Mouse (Mus musculus) lung, postnatal 4 days (tissue): ENCODE data around the gene Rpp21.
A peak's percentile ranks its signal among the peaks of the same experiment; 100 is the strongest.

Experiments
- DNase-seq, 2 experiments: peaks; one replicate each; pipeline ENCODE4 v3.0.0; 2021

The Rpp21 gene

DNA sequence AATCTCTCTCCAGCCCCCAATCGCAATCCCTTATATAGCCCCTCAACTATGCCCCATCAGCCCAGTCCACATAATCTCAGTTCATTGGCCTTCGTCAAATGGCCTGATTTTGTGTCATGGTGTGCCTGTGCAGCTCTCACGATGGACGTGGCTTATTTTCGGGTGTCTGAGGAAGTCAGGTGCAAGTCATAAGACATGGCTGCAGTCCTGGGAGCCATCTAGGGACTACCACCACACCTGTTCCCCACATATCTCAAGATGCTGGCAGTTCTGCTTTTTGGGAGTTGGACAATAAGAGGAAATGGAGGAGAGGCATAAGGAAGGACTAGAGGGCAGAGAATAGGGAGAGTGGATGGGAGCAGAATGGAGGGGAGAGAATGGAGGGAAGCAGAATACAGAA lies 24.3 kb downstream of the Rpp21 start:
- no peak for DNase-seq

DNA sequence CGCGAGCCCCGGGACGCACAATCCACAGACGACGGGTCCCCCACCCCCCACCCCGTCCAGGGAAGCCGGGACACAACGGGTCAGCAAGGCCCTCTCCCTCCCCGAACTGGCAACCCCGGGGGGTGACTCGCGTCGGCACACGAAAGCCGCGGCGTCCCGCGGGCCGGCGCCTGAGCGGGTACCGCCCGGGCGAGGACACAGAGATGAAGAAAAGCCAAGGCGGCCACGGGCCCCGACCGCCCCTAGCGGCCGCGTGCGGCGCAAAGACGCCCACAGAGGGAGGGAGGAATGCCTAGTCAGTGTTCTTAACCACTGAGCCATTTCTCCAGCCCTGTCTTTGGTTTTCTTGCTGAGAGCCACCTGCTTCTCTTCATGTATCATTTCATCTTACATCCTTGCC lies 26.6 kb downstream of the Rpp21 start:
- peak; percentile 82 to 83 for DNase-seq

GRCm38 (mm10) chr17:36229046-36229445 lies 28.8 kb downstream of the Rpp21 start:
- DNase-seq: no peak

DNA sequence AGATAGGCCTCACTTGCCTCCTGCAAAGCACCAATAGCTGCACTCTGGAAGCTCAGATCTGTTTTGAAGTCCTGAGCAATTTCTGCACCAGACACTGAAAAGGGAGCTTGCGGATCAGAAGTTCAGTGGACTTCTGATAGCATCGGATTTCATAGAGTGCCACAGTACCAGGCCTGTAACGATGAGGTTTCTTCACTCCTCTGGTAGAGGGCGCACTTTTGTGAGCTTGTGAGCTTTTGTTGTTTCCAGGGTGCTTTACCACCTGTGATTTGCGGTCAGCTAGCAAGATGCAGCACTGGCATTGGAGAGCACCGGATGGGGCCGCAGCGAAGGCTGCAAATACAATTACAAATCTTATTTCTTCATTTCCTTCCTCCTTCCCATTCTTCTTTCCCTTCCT lies 30.9 kb downstream of the Rpp21 start:
- peak in 1 of 2 experiments; percentile 25 for DNase-seq

- DNase-seq: no peak
Measured at GRCm38 (mm10) chr17:36225231-36225824, 32.5 kb downstream of the Rpp21 start.

DNA sequence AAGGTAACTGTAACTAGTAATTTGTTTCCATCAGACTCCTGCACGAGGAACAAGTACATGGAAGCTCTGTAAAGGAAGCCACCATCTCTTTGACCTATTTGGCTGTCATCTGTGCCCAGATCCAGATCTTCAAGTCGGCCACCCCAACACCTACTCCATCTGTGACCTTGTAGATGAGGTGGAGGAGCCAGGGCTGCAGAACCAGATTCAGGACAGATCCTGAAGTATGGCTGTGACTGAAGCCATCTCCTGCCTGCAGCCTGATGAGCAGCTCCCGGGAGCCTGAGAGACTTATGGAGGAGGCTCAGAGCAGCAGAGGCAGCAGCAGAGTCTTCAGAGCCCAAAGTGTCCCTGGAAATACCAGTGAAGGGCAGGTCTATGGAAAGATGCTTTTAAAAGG lies 33.4 kb downstream of the Rpp21 start:
- no peak for DNase-seq

DNA sequence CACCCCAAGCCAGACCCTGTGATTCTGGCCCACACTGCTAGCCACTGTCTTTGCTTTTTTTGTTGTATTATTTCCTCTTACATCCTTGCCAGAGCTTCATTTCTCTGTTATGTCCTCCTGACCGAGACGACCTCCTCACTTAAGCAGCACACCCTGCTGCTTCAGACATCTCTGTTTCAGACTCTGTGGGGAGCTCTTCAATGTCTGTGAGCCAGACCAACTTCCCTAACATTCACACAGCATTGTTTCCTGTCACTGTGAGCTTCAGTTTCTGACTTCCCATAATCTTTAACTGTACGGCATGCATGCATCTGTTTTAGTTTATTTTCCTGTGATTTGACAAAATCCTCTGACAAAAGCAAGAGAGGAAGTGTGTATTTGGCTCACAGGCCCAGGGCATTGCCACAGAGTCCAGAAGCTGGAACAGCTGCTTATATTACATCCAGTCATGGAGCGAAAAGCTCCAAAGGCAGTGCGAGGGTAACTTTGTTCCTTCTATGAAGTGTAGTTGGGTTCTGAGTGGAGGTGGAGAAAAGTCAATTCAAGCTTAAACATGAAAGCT lies 39.2 kb downstream of the Rpp21 start:
- no peak for DNase-seq

DNA sequence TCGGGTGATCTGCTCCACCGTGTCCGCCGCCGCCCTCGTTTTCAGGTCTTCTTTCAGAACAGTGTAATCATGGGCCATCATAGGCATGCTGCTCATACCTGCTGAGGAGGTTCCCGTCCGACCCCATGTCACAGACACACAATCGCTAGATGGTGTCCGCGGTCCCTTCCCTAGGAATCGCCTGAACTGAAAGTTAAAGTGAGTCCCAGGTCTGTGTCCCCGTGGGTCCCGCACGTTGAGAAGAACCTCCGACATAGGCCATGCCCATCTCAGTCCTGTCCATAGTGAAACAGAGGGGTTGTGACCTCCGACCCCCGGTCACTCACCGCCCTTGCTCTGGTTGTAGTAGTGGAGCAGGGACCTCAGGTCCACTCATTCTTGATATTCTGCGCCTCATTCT lies 42.3 kb downstream of the Rpp21 start:
- no peak for DNase-seq

GRCm38 (mm10) chr17:36206846-36207245 lies 51.0 kb downstream of the Rpp21 start:
- DNase-seq: no peak

GRCm38 (mm10) chr17:36205862-36206261 lies 52.0 kb downstream of the Rpp21 start:
- DNase-seq: no peak
